Comparison of ENCODE assay signal across 10 mouse cellular contexts in the genomic region with DNA sequence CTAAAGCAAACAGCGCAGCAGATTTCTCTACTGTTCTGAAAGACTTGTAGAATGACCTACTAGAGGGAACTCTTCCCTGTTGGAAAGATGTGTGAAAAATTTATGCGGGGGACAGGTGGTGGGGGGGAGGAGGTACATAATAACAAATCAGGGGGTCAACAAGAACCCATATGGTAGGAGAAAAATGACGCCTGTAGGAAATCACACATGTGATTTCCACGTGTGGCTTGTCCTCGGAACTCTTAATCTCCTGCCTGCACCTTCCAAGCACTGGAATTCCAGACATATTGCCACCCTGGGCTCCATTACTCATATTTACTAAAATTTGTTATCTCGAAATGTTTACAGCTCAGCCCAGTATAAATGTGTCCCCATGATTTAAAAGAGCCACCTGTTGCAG. TPM values are rescaled to one million over a fixed set of nuclear protein-coding genes. Genes with fewer than 3 reads are reported as not detected.
DNase-seq lines count a peak whose midpoint lies in the region; ATAC-seq lines count a peak whose summit lies in the region.
"Had no signal": no experiment of that assay in that cellular context is flagged by ENCODE, and none has a peak within 500 bp of the region (broad histone marks: within the 10 kb centered on the region; RNA-seq: fewer than 3 reads in every experiment).

No protein-coding gene starts in this region.

- ATAC-seq in kidney, embryonic 16.5 days (ENCODE audit: low FRiP score, low TSS enrichment): no peak
- no peak for ATAC-seq in embryonic facial prominence, embryonic 12.5 days (ENCODE audit: insufficient number of reproducible peaks, insufficient read depth, low FRiP score, low TSS enrichment)
- ATAC-seq in intestine, embryonic 14.5 days (replicated peaks; ENCODE audit: low FRiP score, low TSS enrichment, low read depth): no peak
- ATAC-seq in midbrain, embryonic 16.5 days: no peak

- H3K27ac ChIP-seq in kidney, embryonic 16.5 days (ENCODE audit: low read length): no peak overlapping the region
- H3K27ac ChIP-seq in embryonic facial prominence, embryonic 12.5 days: no peak overlapping the region
- H3K27ac ChIP-seq in intestine, embryonic 14.5 days (ENCODE audit: low read depth): no peak overlapping the region
- H3K27ac ChIP-seq in midbrain, embryonic 16.5 days (ENCODE audit: low read length): no peak overlapping the region

- peaks cover 12% of the 10 kb centered on the region for H3K4me1 ChIP-seq in kidney, embryonic 16.5 days (ENCODE audit: insufficient read depth, low read length)
- H3K4me1 ChIP-seq in embryonic facial prominence, embryonic 12.5 days: peaks cover 7% of the 10 kb centered on the region
- peaks cover 9% of the 10 kb centered on the region for H3K4me1 ChIP-seq in intestine, embryonic 14.5 days (replicated peaks; ENCODE audit: control insufficient read depth, insufficient read depth, low read length)
- peaks cover 11% of the 10 kb centered on the region for H3K4me1 ChIP-seq in midbrain, embryonic 16.5 days (ENCODE audit: control insufficient read depth, insufficient read depth, low read length)

- H3K4me3 ChIP-seq in kidney, embryonic 16.5 days (ENCODE audit: low read length): peak overlapping the region; percentile 96
- H3K4me3 ChIP-seq in embryonic facial prominence, embryonic 12.5 days: peak overlapping the region; percentile 95
- peak overlapping the region; percentile 93 for H3K4me3 ChIP-seq in intestine, embryonic 14.5 days (ENCODE audit: low read depth, low read length)
- peak overlapping the region; percentile 98 for H3K4me3 ChIP-seq in midbrain, embryonic 16.5 days (ENCODE audit: low read depth, low read length)

- H3K4me2 ChIP-seq in kidney, embryonic 16.5 days (replicated peaks; ENCODE audit: low read depth, low read length): peak overlapping the region; percentile 69
- peak overlapping the region; percentile 91 for H3K4me2 ChIP-seq in embryonic facial prominence, embryonic 12.5 days (replicated peaks)
- peak overlapping the region; percentile 85 for H3K4me2 ChIP-seq in intestine, embryonic 14.5 days (ENCODE audit: low read length)
- H3K4me2 ChIP-seq in midbrain, embryonic 16.5 days (ENCODE audit: low read length): peak overlapping the region; percentile 97

- no peaks in the 10 kb centered on the region for H3K27me3 ChIP-seq in kidney, embryonic 16.5 days (ENCODE audit: insufficient read depth, low read length)
- H3K27me3 ChIP-seq in embryonic facial prominence, embryonic 12.5 days: no peaks in the 10 kb centered on the region
- no peaks in the 10 kb centered on the region for H3K27me3 ChIP-seq in intestine, embryonic 14.5 days (replicated peaks; ENCODE audit: control insufficient read depth, insufficient read depth, low read length)
- no peaks in the 10 kb centered on the region for H3K27me3 ChIP-seq in midbrain, embryonic 16.5 days (ENCODE audit: control insufficient read depth, insufficient read depth, low read depth, low read length)

- H3K9me3 ChIP-seq in kidney, embryonic 16.5 days (ENCODE audit: low read length): no peaks in the 10 kb centered on the region
- H3K9me3 ChIP-seq in embryonic facial prominence, embryonic 12.5 days: no peaks in the 10 kb centered on the region
- no peaks in the 10 kb centered on the region for H3K9me3 ChIP-seq in intestine, embryonic 14.5 days (ENCODE audit: control insufficient read depth, low read length)
- H3K9me3 ChIP-seq in midbrain, embryonic 16.5 days (replicated peaks; ENCODE audit: control insufficient read depth, low read length, poor library complexity, severe bottlenecking): no peaks in the 10 kb centered on the region

- DNase-seq in kidney, postnatal 25 days: no peak
- no peak for DNase-seq in intestine, embryonic 14.5 days (ENCODE audit: low spot score)
- no peak for DNase-seq in gastrocnemius, postnatal 25 days
- DNase-seq in cerebellum, adult 11 months: no peak
- DNase-seq in adrenal gland, postnatal 14 days: no peak
- DNase-seq: cerebellum, postnatal 14 days; kidney, postnatal 10 days had no signal

- H3K9ac ChIP-seq in kidney, embryonic 16.5 days (replicated peaks; ENCODE audit: low read length): peak overlapping the region; percentile 97
- peak overlapping the region; percentile 99 for H3K9ac ChIP-seq in embryonic facial prominence, embryonic 12.5 days
- peak overlapping the region; percentile 96 for H3K9ac ChIP-seq in intestine, embryonic 14.5 days (ENCODE audit: low read length)
- H3K9ac ChIP-seq in midbrain, embryonic 16.5 days (ENCODE audit: low read depth, low read length): peak overlapping the region; percentile 97

- 80% methylated on average over 6 of the region's 6 CpGs for WGBS in kidney, embryonic 16.5 days
- WGBS in embryonic facial prominence, embryonic 12.5 days: 74% methylated on average over 6 of the region's 6 CpGs
- WGBS in intestine, embryonic 14.5 days: 81% methylated on average over 6 of the region's 6 CpGs
- 86% methylated on average over 6 of the region's 6 CpGs for WGBS in midbrain, embryonic 16.5 days

- H3K36me3 ChIP-seq in kidney, embryonic 16.5 days (ENCODE audit: insufficient read depth, low read length): peaks cover 21% of the 10 kb centered on the region
- peaks cover 34% of the 10 kb centered on the region for H3K36me3 ChIP-seq in embryonic facial prominence, embryonic 12.5 days
- H3K36me3 ChIP-seq in intestine, embryonic 14.5 days (ENCODE audit: control insufficient read depth, insufficient read depth, low read length): peaks cover 37% of the 10 kb centered on the region
- peaks cover 12% of the 10 kb centered on the region for H3K36me3 ChIP-seq in midbrain, embryonic 16.5 days (ENCODE audit: control insufficient read depth, insufficient read depth, low read length)

RNA-seq across cellular contexts. Expression of a gene that starts 2.2 kb away (rescaled TPM):
- polyA plus RNA-seq in kidney, embryonic 16.5 days (2015; fragmentation: Nextera tagmentation; extraction: Ambion mirVana): 147 and 152 TPM in 2 replicates
- polyA plus RNA-seq in embryonic facial prominence, embryonic 12.5 days (2016; fragmentation: Nextera tagmentation; extraction: Ambion mirVana): 176 and 185 TPM in 2 replicates
- polyA plus RNA-seq in intestine, embryonic 14.5 days (2014; fragmentation: Nextera tagmentation; extraction: Ambion mirVana): 148 and 157 TPM in 2 replicates
- 132 TPM in 2 replicates for polyA plus RNA-seq in midbrain, embryonic 16.5 days (2015; fragmentation: Nextera tagmentation; extraction: Ambion mirVana)
- total RNA-seq in gastrocnemius, postnatal 25 days (2021): 10 to 100 TPM; 44.1 to 55.2 TPM
- 121 and 145 TPM in 2 replicates for total RNA-seq in adrenal gland, postnatal 14 days (2021)

RNA-seq across cellular contexts. Expression of a gene that starts 24.3 kb away (rescaled TPM):
- polyA plus RNA-seq in kidney, embryonic 16.5 days (2015; fragmentation: Nextera tagmentation; extraction: Ambion mirVana): not detected in 2 replicates
- not detected in 2 replicates for polyA plus RNA-seq in embryonic facial prominence, embryonic 12.5 days (2016; fragmentation: Nextera tagmentation; extraction: Ambion mirVana)
- not detected in 2 replicates for polyA plus RNA-seq in intestine, embryonic 14.5 days (2014; fragmentation: Nextera tagmentation; extraction: Ambion mirVana)
- polyA plus RNA-seq in midbrain, embryonic 16.5 days (2015; fragmentation: Nextera tagmentation; extraction: Ambion mirVana): not detected in 2 replicates
- not detected for total RNA-seq in gastrocnemius, postnatal 25 days (2021)
- not detected in 2 replicates for total RNA-seq in adrenal gland, postnatal 14 days (2021)

RNA-seq across cellular contexts. Expression of a gene that starts 40.8 kb away (rescaled TPM):
- not detected in 2 replicates for polyA plus RNA-seq in kidney, embryonic 16.5 days (2015; fragmentation: Nextera tagmentation; extraction: Ambion mirVana)
- not detected in 2 replicates for polyA plus RNA-seq in embryonic facial prominence, embryonic 12.5 days (2016; fragmentation: Nextera tagmentation; extraction: Ambion mirVana)
- not detected in 2 replicates for polyA plus RNA-seq in intestine, embryonic 14.5 days (2014; fragmentation: Nextera tagmentation; extraction: Ambion mirVana)
- polyA plus RNA-seq in midbrain, embryonic 16.5 days (2015; fragmentation: Nextera tagmentation; extraction: Ambion mirVana): 0.04 TPM in 1 of 2 replicates, not detected in the other
- total RNA-seq in gastrocnemius, postnatal 25 days (2021): under 1 TPM; 0.35 to 0.46 TPM
- total RNA-seq in adrenal gland, postnatal 14 days (2021): 0.19 and 1.5 TPM in 2 replicates

RNA-seq across cellular contexts. Expression of a gene that starts 47.9 kb away (rescaled TPM):
- 11.9 and 13.1 TPM in 2 replicates for polyA plus RNA-seq in kidney, embryonic 16.5 days (2015; fragmentation: Nextera tagmentation; extraction: Ambion mirVana)
- 14.2 and 16.2 TPM in 2 replicates for polyA plus RNA-seq in embryonic facial prominence, embryonic 12.5 days (2016; fragmentation: Nextera tagmentation; extraction: Ambion mirVana)
- polyA plus RNA-seq in intestine, embryonic 14.5 days (2014; fragmentation: Nextera tagmentation; extraction: Ambion mirVana): 14.8 and 18.9 TPM in 2 replicates
- polyA plus RNA-seq in midbrain, embryonic 16.5 days (2015; fragmentation: Nextera tagmentation; extraction: Ambion mirVana): 34.2 and 35.4 TPM in 2 replicates
- 100 to 1,000 TPM in 1 of 2 experiments, 10 to 100 TPM in 1; 46.4 to 185 TPM for total RNA-seq in gastrocnemius, postnatal 25 days (2021)
- 136 and 152 TPM in 2 replicates for total RNA-seq in adrenal gland, postnatal 14 days (2021)
